ENCODE assay signal across 15 mouse cellular contexts in genomic region chr6:52244471-52245039, GRCm38 (mm10). TPM values are rescaled to one million over a fixed set of nuclear protein-coding genes. Genes with fewer than 3 reads are reported as not detected.
A peak's percentile ranks its signal among the peaks of the same experiment; 100 is the strongest.
DNase-seq lines count a peak whose midpoint lies in the region; ATAC-seq lines count a peak whose summit lies in the region.
"Had no signal": no experiment of that assay in that cellular context is flagged by ENCODE, and none has a peak within 500 bp of the region (broad histone marks: within the 10 kb centered on the region; RNA-seq: fewer than 3 reads in every experiment).

No protein-coding gene starts in this region.

- 1% methylated on average over 23 of the region's 23 CpGs for WGBS in forebrain, embryonic 12.5 days
- WGBS in forebrain, embryonic 14.5 days, result 2% methylated on average over 23 of the region's 23 CpGs
- WGBS in liver, embryonic 11.5 days, result 2% methylated on average over 23 of the region's 23 CpGs
- 1% methylated on average over 23 of the region's 23 CpGs for WGBS in intestine, embryonic 14.5 days
- WGBS in neural tube, embryonic 12.5 days, result under 1% methylated on average over 23 of the region's 23 CpGs

- ATAC-seq in forebrain, embryonic 12.5 days (ENCODE audit: low FRiP score), result no peak
- no peak for ATAC-seq in forebrain, embryonic 14.5 days
- ATAC-seq in liver, embryonic 11.5 days (replicated peaks; ENCODE audit: low FRiP score), result no peak
- ATAC-seq in intestine, embryonic 14.5 days (replicated peaks; ENCODE audit: low FRiP score, low TSS enrichment, low read depth), result no peak
- ATAC-seq in neural tube, embryonic 12.5 days (ENCODE audit: low FRiP score, low read depth), result no peak
- no peak for ATAC-seq in erythroid progenitor cell, adult 5-6 weeks (replicated peaks; ENCODE audit: low FRiP score, poor library complexity, severe bottlenecking)

- H3K27ac ChIP-seq in forebrain, embryonic 12.5 days, result no peak overlapping the region
- H3K27ac ChIP-seq in forebrain, embryonic 14.5 days (ENCODE audit: low read depth, low read length), result no peak overlapping the region
- H3K27ac ChIP-seq in liver, embryonic 11.5 days (ENCODE audit: low read depth, low read length), result no peak overlapping the region
- H3K27ac ChIP-seq in intestine, embryonic 14.5 days (ENCODE audit: low read depth), result peak overlapping the region; percentile 65
- 0 out of 2 replicates have a peak overlapping the region, but pooled peaks have one; percentile 46 for H3K27ac ChIP-seq in neural tube, embryonic 12.5 days
- H3K27ac ChIP-seq: macrophage had no signal

- H3K9ac ChIP-seq in forebrain, embryonic 12.5 days, result no peak overlapping the region
- H3K9ac ChIP-seq in forebrain, embryonic 14.5 days (ENCODE audit: low read length), result no peak overlapping the region
- H3K9ac ChIP-seq in liver, embryonic 11.5 days (ENCODE audit: low read depth, low read length), result no peak overlapping the region
- H3K9ac ChIP-seq in intestine, embryonic 14.5 days (ENCODE audit: low read length), result peak overlapping the region; percentile 58
- H3K9ac ChIP-seq in neural tube, embryonic 12.5 days, result peak overlapping the region; percentile 64

- H3K4me1 ChIP-seq in forebrain, embryonic 12.5 days, result peaks cover 6% of the 10 kb centered on the region; the same call in 1 of the 2 replicates
- H3K4me1 ChIP-seq in forebrain, embryonic 14.5 days (ENCODE audit: control insufficient read depth, insufficient read depth, low read length), result no peaks in the 10 kb centered on the region
- H3K4me1 ChIP-seq in liver, embryonic 11.5 days (replicated peaks; ENCODE audit: control insufficient read depth, insufficient read depth, low read length), result no peaks in the 10 kb centered on the region
- H3K4me1 ChIP-seq in intestine, embryonic 14.5 days (replicated peaks; ENCODE audit: control insufficient read depth, insufficient read depth, low read length), result no peaks in the 10 kb centered on the region
- peaks cover 9% of the 10 kb centered on the region; the same call in 1 of the 2 replicates for H3K4me1 ChIP-seq in neural tube, embryonic 12.5 days

- no peaks in the 10 kb centered on the region for H3K36me3 ChIP-seq in forebrain, embryonic 12.5 days (replicated peaks)
- H3K36me3 ChIP-seq in forebrain, embryonic 14.5 days (ENCODE audit: control insufficient read depth, insufficient read depth, low read length), result no peaks in the 10 kb centered on the region
- H3K36me3 ChIP-seq in liver, embryonic 11.5 days (ENCODE audit: control insufficient read depth, insufficient read depth, low read length), result no peaks in the 10 kb centered on the region
- no peaks in the 10 kb centered on the region for H3K36me3 ChIP-seq in intestine, embryonic 14.5 days (ENCODE audit: control insufficient read depth, insufficient read depth, low read length)
- no peaks in the 10 kb centered on the region for H3K36me3 ChIP-seq in neural tube, embryonic 12.5 days

- peaks cover 98% of the 10 kb centered on the region for H3K27me3 ChIP-seq in forebrain, embryonic 12.5 days
- peaks cover 98% of the 10 kb centered on the region for H3K27me3 ChIP-seq in forebrain, embryonic 14.5 days (replicated peaks; ENCODE audit: control insufficient read depth, insufficient read depth, low read length)
- peaks cover 100% of the 10 kb centered on the region for H3K27me3 ChIP-seq in liver, embryonic 11.5 days (replicated peaks; ENCODE audit: control insufficient read depth, insufficient read depth, low read length)
- H3K27me3 ChIP-seq in intestine, embryonic 14.5 days (replicated peaks; ENCODE audit: control insufficient read depth, insufficient read depth, low read length), result peaks cover 100% of the 10 kb centered on the region
- peaks cover 88% of the 10 kb centered on the region for H3K27me3 ChIP-seq in neural tube, embryonic 12.5 days (replicated peaks)

- H3K4me3 ChIP-seq in forebrain, embryonic 12.5 days (replicated peaks), result peak overlapping the region; percentile 0; the same call in 1 of the 2 replicates
- H3K4me3 ChIP-seq in forebrain, embryonic 14.5 days (ENCODE audit: low read depth, low read length), result no peak overlapping the region
- 0 out of 2 replicates have a peak overlapping the region, but pooled peaks have one; percentile 10 for H3K4me3 ChIP-seq in liver, embryonic 11.5 days (ENCODE audit: low read depth, low read length)
- H3K4me3 ChIP-seq in intestine, embryonic 14.5 days (ENCODE audit: low read depth, low read length), result peak overlapping the region; percentile 34
- H3K4me3 ChIP-seq in neural tube, embryonic 12.5 days, result peak overlapping the region; percentile 39
- H3K4me3 ChIP-seq: erythroblast, embryonic 14.5 days had no signal

- H3K9me3 ChIP-seq in forebrain, embryonic 12.5 days, result no peaks in the 10 kb centered on the region
- no peaks in the 10 kb centered on the region for H3K9me3 ChIP-seq in forebrain, embryonic 14.5 days (replicated peaks; ENCODE audit: control insufficient read depth, low read length)
- H3K9me3 ChIP-seq in liver, embryonic 11.5 days (ENCODE audit: control insufficient read depth, low read length), result no peaks in the 10 kb centered on the region
- no peaks in the 10 kb centered on the region for H3K9me3 ChIP-seq in intestine, embryonic 14.5 days (ENCODE audit: control insufficient read depth, low read length)
- H3K9me3 ChIP-seq in neural tube, embryonic 12.5 days, result no peaks in the 10 kb centered on the region

- no peak overlapping the region for H3K4me2 ChIP-seq in forebrain, embryonic 12.5 days
- H3K4me2 ChIP-seq in forebrain, embryonic 14.5 days (ENCODE audit: low read length), result no peak overlapping the region
- H3K4me2 ChIP-seq in liver, embryonic 11.5 days, result no peak overlapping the region
- H3K4me2 ChIP-seq in intestine, embryonic 14.5 days (ENCODE audit: low read length), result peak overlapping the region; percentile 21; the same call in 1 of the 2 replicates
- H3K4me2 ChIP-seq in neural tube, embryonic 12.5 days (replicated peaks), result peak overlapping the region; percentile 58

- no peak for DNase-seq in forebrain, embryonic 14.5 days (ENCODE audit: low spot score)
- no peak for DNase-seq in liver, embryonic 11.5 days (ENCODE audit: low spot score)
- DNase-seq in liver, result no peak
- no peak for DNase-seq in intestine, embryonic 14.5 days (ENCODE audit: low spot score)
- DNase-seq in spleen, adult 18-20 months, result no peak
- DNase-seq: adrenal gland, postnatal 10 days; gastrocnemius, postnatal 14 days had no signal

RNA-seq across cellular contexts. Expression of gene Hoxa11, which starts 1.1 kb away (rescaled TPM):
- not detected in 2 replicates for polyA plus RNA-seq in forebrain, embryonic 12.5 days (2016; fragmentation: Nextera tagmentation; extraction: Ambion mirVana)
- not detected in 2 replicates for polyA plus RNA-seq in forebrain, embryonic 14.5 days (2014; fragmentation: Nextera tagmentation; extraction: Ambion mirVana)
- polyA plus RNA-seq in liver, embryonic 11.5 days (2014; fragmentation: Nextera tagmentation; extraction: Ambion mirVana), result 0.18 and 0.26 TPM in 2 replicates
- polyA plus RNA-seq in intestine, embryonic 14.5 days (2014; fragmentation: Nextera tagmentation; extraction: Ambion mirVana), result 2.0 and 2.6 TPM in 2 replicates
- polyA plus RNA-seq in neural tube, embryonic 12.5 days (2016; fragmentation: Nextera tagmentation; extraction: Ambion mirVana), result 10.8 and 13.4 TPM in 2 replicates
- not detected in 2 replicates for total RNA-seq in erythroid progenitor cell, adult 5-6 weeks (2015; ENCODE audit: low replicate concordance)
- not detected in 2 replicates for total RNA-seq in erythroid progenitor cell, adult 5-6 weeks (2017; ENCODE audit: low replicate concordance)
- total RNA-seq: adrenal gland, postnatal 10 days; left cerebral cortex, postnatal 14 days had no signal
- polyA plus RNA-seq: cerebellum, adult 2 months; erythroblast, embryonic 14.5 days; macrophage; spleen, adult 2 months had no signal

RNA-seq across cellular contexts. Expression of gene Hoxa10, which starts 3.9 kb away (rescaled TPM):
- polyA plus RNA-seq in forebrain, embryonic 12.5 days (2016; fragmentation: Nextera tagmentation; extraction: Ambion mirVana), result not detected in 2 replicates
- polyA plus RNA-seq in forebrain, embryonic 14.5 days (2014; fragmentation: Nextera tagmentation; extraction: Ambion mirVana), result not detected in 2 replicates
- 0.91 and 2.2 TPM in 2 replicates for polyA plus RNA-seq in liver, embryonic 11.5 days (2014; fragmentation: Nextera tagmentation; extraction: Ambion mirVana)
- 15.6 and 20.4 TPM in 2 replicates for polyA plus RNA-seq in intestine, embryonic 14.5 days (2014; fragmentation: Nextera tagmentation; extraction: Ambion mirVana)
- polyA plus RNA-seq in neural tube, embryonic 12.5 days (2016; fragmentation: Nextera tagmentation; extraction: Ambion mirVana), result 108 and 119 TPM in 2 replicates
- not detected in 2 replicates for total RNA-seq in erythroid progenitor cell, adult 5-6 weeks (2015; ENCODE audit: low replicate concordance)
- total RNA-seq in erythroid progenitor cell, adult 5-6 weeks (2017; ENCODE audit: low replicate concordance), result 0.15 TPM in 1 of 2 replicates, not detected in the other
- total RNA-seq: left cerebral cortex, postnatal 14 days had no signal
- polyA plus RNA-seq: cerebellum, adult 2 months; erythroblast, embryonic 14.5 days; macrophage; spleen, adult 2 months had no signal

RNA-seq across cellular contexts. Expression of gene Hoxa9, which starts 13.7 kb away (rescaled TPM):
- polyA plus RNA-seq in forebrain, embryonic 12.5 days (2016; fragmentation: Nextera tagmentation; extraction: Ambion mirVana), result not detected in 2 replicates
- not detected in 2 replicates for polyA plus RNA-seq in forebrain, embryonic 14.5 days (2014; fragmentation: Nextera tagmentation; extraction: Ambion mirVana)
- polyA plus RNA-seq in liver, embryonic 11.5 days (2014; fragmentation: Nextera tagmentation; extraction: Ambion mirVana), result 1.8 and 2.2 TPM in 2 replicates
- 4.2 and 7.1 TPM in 2 replicates for polyA plus RNA-seq in intestine, embryonic 14.5 days (2014; fragmentation: Nextera tagmentation; extraction: Ambion mirVana)
- polyA plus RNA-seq in neural tube, embryonic 12.5 days (2016; fragmentation: Nextera tagmentation; extraction: Ambion mirVana), result 124 and 131 TPM in 2 replicates
- total RNA-seq in erythroid progenitor cell, adult 5-6 weeks (2015; ENCODE audit: low replicate concordance), result 0.36 and 0.84 TPM in 2 replicates
- total RNA-seq in erythroid progenitor cell, adult 5-6 weeks (2017; ENCODE audit: low replicate concordance), result 4.5 TPM in 1 of 2 replicates, not detected in the other
- total RNA-seq: left cerebral cortex, postnatal 14 days had no signal
- polyA plus RNA-seq: cerebellum, adult 2 months; erythroblast, embryonic 14.5 days had no signal

RNA-seq across cellular contexts. Expression of gene Hoxa13, which starts 16.1 kb away (rescaled TPM):
- polyA plus RNA-seq in forebrain, embryonic 12.5 days (2016; fragmentation: Nextera tagmentation; extraction: Ambion mirVana), result not detected in 2 replicates
- not detected in 2 replicates for polyA plus RNA-seq in forebrain, embryonic 14.5 days (2014; fragmentation: Nextera tagmentation; extraction: Ambion mirVana)
- 0.15 and 0.30 TPM in 2 replicates for polyA plus RNA-seq in liver, embryonic 11.5 days (2014; fragmentation: Nextera tagmentation; extraction: Ambion mirVana)
- polyA plus RNA-seq in intestine, embryonic 14.5 days (2014; fragmentation: Nextera tagmentation; extraction: Ambion mirVana), result 0.35 and 0.39 TPM in 2 replicates
- 0.10 and 1.3 TPM in 2 replicates for polyA plus RNA-seq in neural tube, embryonic 12.5 days (2016; fragmentation: Nextera tagmentation; extraction: Ambion mirVana)
- total RNA-seq in erythroid progenitor cell, adult 5-6 weeks (2015; ENCODE audit: low replicate concordance), result not detected in 2 replicates
- not detected in 2 replicates for total RNA-seq in erythroid progenitor cell, adult 5-6 weeks (2017; ENCODE audit: low replicate concordance)
- total RNA-seq: adrenal gland, postnatal 10 days; left cerebral cortex, postnatal 14 days had no signal
- polyA plus RNA-seq: cerebellum, adult 2 months; erythroblast, embryonic 14.5 days; macrophage; spleen, adult 2 months had no signal

RNA-seq across cellular contexts. Expression of gene Hoxa7, which starts 22.9 kb away (rescaled TPM):
- not detected in 2 replicates for polyA plus RNA-seq in forebrain, embryonic 12.5 days (2016; fragmentation: Nextera tagmentation; extraction: Ambion mirVana)
- polyA plus RNA-seq in forebrain, embryonic 14.5 days (2014; fragmentation: Nextera tagmentation; extraction: Ambion mirVana), result not detected in 2 replicates
- polyA plus RNA-seq in liver, embryonic 11.5 days (2014; fragmentation: Nextera tagmentation; extraction: Ambion mirVana), result 2.7 and 3.1 TPM in 2 replicates
- 9.2 and 10.1 TPM in 2 replicates for polyA plus RNA-seq in intestine, embryonic 14.5 days (2014; fragmentation: Nextera tagmentation; extraction: Ambion mirVana)
- polyA plus RNA-seq in neural tube, embryonic 12.5 days (2016; fragmentation: Nextera tagmentation; extraction: Ambion mirVana), result 81.2 and 102 TPM in 2 replicates
- 1.1 and 8.4 TPM in 2 replicates for total RNA-seq in erythroid progenitor cell, adult 5-6 weeks (2015; ENCODE audit: low replicate concordance)
- 1.3 and 3.8 TPM in 2 replicates for total RNA-seq in erythroid progenitor cell, adult 5-6 weeks (2017; ENCODE audit: low replicate concordance)
- total RNA-seq: left cerebral cortex, postnatal 14 days had no signal

Comparison
In these comparisons a context has a peak if more than half of its experiments do, and no peak if none do; other contexts are left out.
1. H3K27ac ChIP-seq: peak in intestine, embryonic 14.5 days (single experiment) and neural tube, embryonic 12.5 days (single experiment); none in forebrain, embryonic 12.5 days (single experiment), forebrain, embryonic 14.5 days (single experiment) and liver, embryonic 11.5 days (single experiment).
2. H3K4me2 ChIP-seq: peak in intestine, embryonic 14.5 days (single experiment) and neural tube, embryonic 12.5 days (single experiment); none in forebrain, embryonic 12.5 days (single experiment), forebrain, embryonic 14.5 days (single experiment) and liver, embryonic 11.5 days (single experiment).
3. H3K9ac ChIP-seq: peak in intestine, embryonic 14.5 days (single experiment) and neural tube, embryonic 12.5 days (single experiment); none in forebrain, embryonic 12.5 days (single experiment), forebrain, embryonic 14.5 days (single experiment) and liver, embryonic 11.5 days (single experiment).
4. RNA of gene Hoxa9, which starts 13.7 kb away (polyA plus RNA-seq): 124 to 131 TPM in neural tube, embryonic 12.5 days; 4.2 to 7.1 TPM in intestine, embryonic 14.5 days, 1.8 to 2.2 TPM in liver, embryonic 11.5 days, not detected in forebrain, embryonic 12.5 days and not detected in forebrain, embryonic 14.5 days; every median in the first group is over 10 times any median in the second.